Mouse (Mus musculus): ENCODE results near the gene Chn2. TPM values are rescaled to one million over a fixed set of nuclear protein-coding genes. Genes with fewer than 3 reads are reported as not detected.

Gene Chn2
- polyA plus RNA-seq, 1 experiment = 5.6 TPM

DNA sequence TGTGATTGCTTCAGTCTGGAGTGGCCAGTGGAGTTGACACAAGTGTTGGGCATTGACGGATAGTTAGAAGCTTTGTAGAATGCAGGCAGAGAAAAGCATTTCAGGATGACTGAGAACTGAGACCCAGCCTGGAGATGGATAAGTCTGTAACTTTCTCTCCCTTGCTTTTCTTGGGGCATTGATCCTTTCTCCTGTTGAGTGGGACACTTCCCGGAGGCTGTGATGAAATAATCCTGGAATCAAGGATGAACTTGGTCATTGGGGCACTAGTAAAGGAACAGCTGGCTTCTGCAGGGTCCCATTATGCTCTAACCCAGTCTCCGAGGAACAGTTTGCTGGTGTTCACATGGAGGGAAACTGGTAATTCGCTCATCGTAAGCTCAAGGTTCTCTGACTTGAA is 4.2 kb downstream of the Chn2 start:
- no peak overlapping the region for H3K27ac ChIP-seq (ENCODE audit: insufficient read depth, low read length)
- no peaks in the 10 kb centered on the region for H3K9me3 ChIP-seq (replicated peaks; ENCODE audit: control insufficient read depth, insufficient read depth, low read length, poor library complexity, severe bottlenecking)
- no peak overlapping the region for H3K9ac ChIP-seq (ENCODE audit: low read depth, poor library complexity, severe bottlenecking)
- H3K4me1 ChIP-seq (ENCODE audit: control insufficient read depth, insufficient read depth, low read length) = peaks cover 2% of the 10 kb centered on the region
- no peaks in the 10 kb centered on the region for H3K36me3 ChIP-seq (ENCODE audit: control insufficient read depth, insufficient read depth, low read length, poor library complexity, severe bottlenecking)
- peaks cover 3% of the 10 kb centered on the region; the same call in 1 of the 2 replicates for H3K27me3 ChIP-seq (ENCODE audit: control insufficient read depth, insufficient read depth, low read length, poor library complexity, severe bottlenecking)
- no peak overlapping the region for H3K4me3 ChIP-seq (ENCODE audit: low read depth, low read length)
- TF ChIP-seq EP300 (IDR thresholded peaks at IDR 0.05; ENCODE audit: insufficient read depth, low read depth, low read length) (no peak), CTCF (IDR thresholded peaks at IDR 0.05; ENCODE audit: low read depth, low read length) (no peak), POLR2A (IDR thresholded peaks at IDR 0.05; ENCODE audit: insufficient read depth, low read length) (no peak)

DNA sequence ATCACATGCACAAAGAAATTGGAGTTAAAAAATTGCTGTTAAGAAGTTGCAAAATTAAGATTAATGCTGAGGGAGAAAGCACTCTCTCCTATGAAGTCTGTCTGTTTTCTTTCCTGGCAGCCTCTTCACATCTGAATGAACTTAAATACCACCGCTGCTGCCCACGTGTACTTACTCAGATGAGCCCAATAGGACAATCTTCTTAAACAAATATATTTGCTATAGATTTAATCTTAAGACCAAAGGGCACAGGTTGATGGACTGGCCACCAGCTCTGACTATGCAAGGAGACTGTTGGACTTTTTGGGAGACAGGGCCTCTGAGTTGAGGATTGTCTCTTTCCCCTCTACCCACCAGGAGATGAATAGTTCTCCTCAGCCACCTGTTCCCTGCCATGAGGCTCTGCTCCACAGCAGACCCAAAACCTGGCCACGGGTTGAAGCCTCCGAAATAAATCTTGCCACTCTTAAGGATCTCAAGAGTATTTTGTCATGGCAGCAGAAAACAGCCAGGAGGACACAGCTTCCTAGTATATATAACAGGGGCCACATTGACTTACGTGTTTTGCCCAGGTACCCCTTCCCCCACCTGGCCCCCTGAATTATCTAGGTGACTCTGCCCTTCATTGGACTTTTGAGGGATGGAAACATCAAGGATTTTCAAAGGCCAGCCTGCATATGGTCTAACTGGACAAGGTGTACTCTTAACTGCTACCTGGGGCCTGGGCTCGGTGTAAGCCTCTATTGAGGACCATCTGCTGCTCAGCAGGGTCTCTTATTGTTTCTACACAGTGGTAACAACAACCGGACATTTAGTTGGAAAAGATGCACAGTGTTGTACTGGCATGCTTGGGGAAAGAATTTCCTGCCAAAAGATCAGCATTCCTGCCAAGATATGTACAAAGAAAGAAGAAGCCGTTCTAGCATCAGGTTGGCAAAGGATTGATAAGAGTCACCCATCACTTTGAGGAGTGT is 6.7 kb downstream of the Chn2 start:
- H3K36me3 ChIP-seq (ENCODE audit: control insufficient read depth, insufficient read depth, low read length, poor library complexity, severe bottlenecking) = no peaks in the 10 kb centered on the region
- TF ChIP-seq EP300 (IDR thresholded peaks at IDR 0.05; ENCODE audit: insufficient read depth, low read depth, low read length) (0 out of 2 replicates have a peak, but pooled peaks have one; percentile 57), CTCF (IDR thresholded peaks at IDR 0.05; ENCODE audit: low read depth, low read length) (no peak), POLR2A (IDR thresholded peaks at IDR 0.05; ENCODE audit: insufficient read depth, low read length) (no peak)
- H3K4me3 ChIP-seq (ENCODE audit: low read depth, low read length) = no peak overlapping the region
- H3K27me3 ChIP-seq (ENCODE audit: control insufficient read depth, insufficient read depth, low read length, poor library complexity, severe bottlenecking) = no peaks in the 10 kb centered on the region
- H3K4me1 ChIP-seq (ENCODE audit: control insufficient read depth, insufficient read depth, low read length) = peaks cover 2% of the 10 kb centered on the region
- no peaks in the 10 kb centered on the region for H3K9me3 ChIP-seq (replicated peaks; ENCODE audit: control insufficient read depth, insufficient read depth, low read length, poor library complexity, severe bottlenecking)
- no peak overlapping the region for H3K27ac ChIP-seq (ENCODE audit: insufficient read depth, low read length)
- H3K9ac ChIP-seq (ENCODE audit: low read depth, poor library complexity, severe bottlenecking) = no peak overlapping the region

DNA sequence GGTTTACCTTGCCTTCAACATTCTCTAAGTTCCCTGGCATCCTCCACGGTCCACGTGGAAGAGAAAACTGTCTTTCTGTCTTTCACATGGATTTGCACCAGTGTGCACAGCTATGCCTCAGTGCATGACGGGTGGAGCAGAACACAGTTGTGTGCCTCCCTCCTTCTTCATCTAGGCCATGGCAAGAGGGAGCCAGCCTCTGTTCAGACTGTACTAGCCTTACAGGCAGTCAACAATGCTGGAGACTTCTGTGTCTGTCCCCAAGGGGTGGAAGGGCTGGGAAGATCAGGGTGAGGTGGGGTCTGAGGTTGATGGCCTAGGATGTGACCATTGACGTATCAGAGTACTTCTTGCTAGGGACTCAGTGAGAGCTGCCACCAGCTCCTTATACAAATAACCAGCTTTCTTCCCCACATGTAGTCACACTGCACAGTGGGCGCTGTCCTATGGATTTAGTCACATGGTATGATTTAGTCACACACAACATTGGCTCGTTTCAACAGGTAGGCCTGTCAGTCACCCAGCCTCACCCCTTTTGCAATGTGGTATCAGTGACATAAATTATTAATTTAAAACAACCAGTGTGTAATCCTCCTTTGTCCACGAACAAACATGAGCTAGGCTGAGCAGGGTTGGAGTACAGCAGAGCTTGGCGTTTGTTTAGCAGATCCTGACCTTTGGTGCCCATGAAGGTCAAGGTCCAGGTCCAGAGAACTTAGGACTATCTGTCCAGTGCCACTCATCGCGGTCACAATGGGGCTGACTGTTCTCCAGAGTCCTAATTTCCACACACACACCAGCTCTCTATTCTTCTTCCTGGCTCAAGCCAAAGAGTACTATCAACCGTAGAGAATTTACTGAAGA is 7.8 kb downstream of the Chn2 start:
- no peak overlapping the region for H3K9ac ChIP-seq (ENCODE audit: low read depth, poor library complexity, severe bottlenecking)
- H3K27ac ChIP-seq (ENCODE audit: insufficient read depth, low read length) = no peak overlapping the region
- no peak for TF ChIP-seq POLR2A (IDR thresholded peaks at IDR 0.05; ENCODE audit: insufficient read depth, low read length)
- no peak for TF ChIP-seq CTCF (IDR thresholded peaks at IDR 0.05; ENCODE audit: low read depth, low read length)
- no peak for TF ChIP-seq EP300 (IDR thresholded peaks at IDR 0.05; ENCODE audit: insufficient read depth, low read depth, low read length)
- no peak overlapping the region for H3K4me3 ChIP-seq (ENCODE audit: low read depth, low read length)
- no peaks in the 10 kb centered on the region for H3K36me3 ChIP-seq (ENCODE audit: control insufficient read depth, insufficient read depth, low read length, poor library complexity, severe bottlenecking)
- no peaks in the 10 kb centered on the region for H3K27me3 ChIP-seq (ENCODE audit: control insufficient read depth, insufficient read depth, low read length, poor library complexity, severe bottlenecking)
- H3K4me1 ChIP-seq (ENCODE audit: control insufficient read depth, insufficient read depth, low read length) = peaks cover 2% of the 10 kb centered on the region
- no peaks in the 10 kb centered on the region for H3K9me3 ChIP-seq (replicated peaks; ENCODE audit: control insufficient read depth, insufficient read depth, low read length, poor library complexity, severe bottlenecking)

GRCm38 (mm10) chr6:54048768-54049167 is 9.4 kb downstream of the Chn2 start:
- Histone ChIP-seq H3K4me1 (ENCODE audit: control insufficient read depth, insufficient read depth, low read length) (peaks cover 2% of the 10 kb centered on the region), H3K4me3 (ENCODE audit: low read depth, low read length) (no peak overlapping the region), H3K27ac (ENCODE audit: insufficient read depth, low read length) (no peak overlapping the region), H3K27me3 (ENCODE audit: control insufficient read depth, insufficient read depth, low read length, poor library complexity, severe bottlenecking) (no peaks in the 10 kb centered on the region), H3K9ac (ENCODE audit: low read depth, poor library complexity, severe bottlenecking) (no peak overlapping the region), H3K36me3 (ENCODE audit: control insufficient read depth, insufficient read depth, low read length, poor library complexity, severe bottlenecking) (no peaks in the 10 kb centered on the region), H3K9me3 (replicated peaks; ENCODE audit: control insufficient read depth, insufficient read depth, low read length, poor library complexity, severe bottlenecking) (no peaks in the 10 kb centered on the region)
- TF ChIP-seq CTCF (IDR thresholded peaks at IDR 0.05; ENCODE audit: low read depth, low read length) = no peak
- TF ChIP-seq POLR2A (IDR thresholded peaks at IDR 0.05; ENCODE audit: insufficient read depth, low read length) = no peak
- TF ChIP-seq EP300 (IDR thresholded peaks at IDR 0.05; ENCODE audit: insufficient read depth, low read depth, low read length) = no peak

DNA sequence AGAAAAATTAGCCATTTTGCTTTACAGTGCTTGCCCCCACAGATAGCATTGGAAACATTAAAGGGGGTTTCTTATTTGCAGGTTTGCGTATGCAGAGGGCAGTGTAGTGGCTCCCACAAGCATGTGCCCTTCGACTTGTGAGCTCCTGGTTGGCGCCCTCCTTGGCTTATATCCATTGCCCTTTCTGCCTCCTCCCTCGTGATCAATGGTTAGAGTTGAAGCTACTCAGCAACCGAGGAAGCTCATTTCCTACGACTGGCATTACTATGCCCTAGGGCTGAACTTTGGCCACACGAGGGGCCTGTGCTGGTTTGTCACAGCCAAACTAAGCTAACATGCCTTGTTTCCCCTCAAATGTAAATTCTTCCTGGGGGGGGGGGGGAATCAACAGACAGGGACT is 11.8 kb downstream of the Chn2 start:
- Histone ChIP-seq H3K9ac (ENCODE audit: low read depth, poor library complexity, severe bottlenecking) (no peak overlapping the region), H3K36me3 (ENCODE audit: control insufficient read depth, insufficient read depth, low read length, poor library complexity, severe bottlenecking) (no peaks in the 10 kb centered on the region), H3K27ac (ENCODE audit: insufficient read depth, low read length) (no peak overlapping the region), H3K27me3 (ENCODE audit: control insufficient read depth, insufficient read depth, low read length, poor library complexity, severe bottlenecking) (no peaks in the 10 kb centered on the region), H3K4me3 (ENCODE audit: low read depth, low read length) (no peak overlapping the region), H3K4me1 (ENCODE audit: control insufficient read depth, insufficient read depth, low read length) (peaks cover 2% of the 10 kb centered on the region), H3K9me3 (replicated peaks; ENCODE audit: control insufficient read depth, insufficient read depth, low read length, poor library complexity, severe bottlenecking) (no peaks in the 10 kb centered on the region)
- no peak for TF ChIP-seq EP300 (IDR thresholded peaks at IDR 0.05; ENCODE audit: insufficient read depth, low read depth, low read length)
- no peak for TF ChIP-seq POLR2A (IDR thresholded peaks at IDR 0.05; ENCODE audit: insufficient read depth, low read length)
- TF ChIP-seq CTCF (IDR thresholded peaks at IDR 0.05; ENCODE audit: low read depth, low read length) = no peak
